Mouse (Mus musculus): ENCODE data around the gene Zc3h7b.

The Zc3h7b gene

DNA sequence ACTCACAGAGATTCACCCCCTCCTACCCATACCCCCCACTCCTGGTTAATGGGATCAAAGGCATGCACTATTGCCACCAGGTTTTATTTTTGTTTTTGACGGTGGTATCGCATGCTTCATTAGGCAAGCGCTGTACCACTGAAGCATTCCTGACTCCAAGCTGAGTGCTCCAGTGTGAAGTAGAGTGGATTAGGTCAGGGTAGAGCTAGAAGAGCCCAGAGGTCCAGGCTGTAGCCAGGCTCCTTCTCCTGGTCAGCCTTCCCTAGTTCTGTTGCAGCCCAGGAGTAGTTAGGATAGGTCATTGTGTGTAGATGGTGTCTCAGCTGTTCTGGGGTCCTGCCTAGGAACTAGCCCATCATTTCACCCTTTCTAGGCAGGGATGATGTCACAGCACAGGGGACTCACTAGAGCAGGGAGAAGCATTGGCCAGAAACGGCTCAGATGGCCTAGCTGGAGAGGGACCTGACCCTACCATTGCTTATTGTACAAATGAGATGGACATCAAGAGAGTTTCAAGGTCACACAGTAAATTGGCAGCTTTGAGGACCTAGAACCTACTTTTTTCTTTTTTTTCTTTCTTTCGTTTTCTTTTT lies 100.3 kb downstream of the Zc3h7b start:
- no peak for DNase-seq (ENCODE audit: low spot score in 2 of 2)

DNA sequence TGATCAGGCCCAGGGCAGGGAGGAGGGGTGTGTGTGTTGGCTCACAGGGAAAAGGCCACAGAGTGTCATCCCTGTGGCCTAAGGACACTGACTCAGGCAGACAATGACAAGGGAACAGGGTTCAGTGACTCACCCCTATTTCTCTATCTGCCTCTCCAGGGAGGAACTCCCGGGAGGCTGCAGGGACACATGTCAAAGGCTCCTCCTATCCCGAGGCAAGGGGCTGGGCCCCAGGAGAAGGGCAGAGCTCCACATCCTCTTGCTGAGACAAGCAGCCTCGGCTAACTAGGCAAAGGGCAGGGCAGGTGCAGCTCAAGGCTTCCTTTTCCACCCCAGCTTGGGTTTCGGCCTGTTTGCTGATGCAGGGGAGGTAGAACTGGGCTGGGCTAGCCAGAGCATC lies 100.9 kb downstream of the Zc3h7b start:
- no peak for DNase-seq (ENCODE audit: low spot score in 2 of 2)

Data from spleen, postnatal 14 days (tissue).